Mouse (Mus musculus): ENCODE results near the gene Spn.

DNA sequence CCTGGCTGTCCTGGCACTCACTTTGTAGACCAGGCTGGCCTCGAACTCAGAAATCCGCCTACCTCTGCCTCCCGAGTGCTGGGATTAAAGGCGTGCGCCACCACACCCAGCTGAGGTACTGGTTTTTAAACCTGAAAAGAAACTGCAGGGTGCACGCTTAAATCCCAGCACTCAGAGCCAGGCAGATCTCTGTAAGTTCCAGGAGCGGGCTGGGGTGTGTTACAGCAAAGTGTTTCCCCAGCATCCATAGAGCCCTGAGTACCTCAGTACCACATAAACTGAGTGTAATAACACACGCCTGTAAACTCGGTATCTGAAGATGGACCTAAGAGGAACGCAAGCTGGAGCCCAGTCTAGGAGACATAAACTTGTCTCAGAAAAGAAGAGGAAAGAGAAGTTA is 49.7 kb upstream of the Spn start:
- TF ChIP-seq CTCF (IDR thresholded peaks at IDR 0.05) (no peak), POLR2A (IDR thresholded peaks at IDR 0.05; ENCODE audit: insufficient read depth, low read depth, low read length) (no peak)

Measured in heart, adult 2 months (tissue).